In the genomic region with DNA sequence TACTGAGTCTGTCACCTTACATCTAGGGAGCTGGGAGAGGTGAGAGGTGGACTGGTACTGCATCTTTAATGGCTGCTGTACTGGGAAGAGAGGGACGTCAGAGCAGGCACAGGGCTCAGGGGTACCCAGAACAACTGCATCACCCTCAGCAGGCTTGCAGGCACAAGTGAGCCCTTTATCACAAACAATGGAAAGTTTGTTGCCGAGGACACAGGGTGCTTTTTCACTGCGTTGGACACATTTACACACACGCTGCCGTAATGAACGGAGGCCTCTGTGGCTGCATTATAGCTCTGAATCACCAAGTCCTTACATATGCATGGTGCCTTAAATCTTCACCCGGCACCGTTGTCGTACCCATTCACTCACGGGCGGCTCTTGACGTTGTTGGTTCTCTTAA, we compare ENCODE assay signal across 18 mouse cellular contexts.
DNase-seq lines count a peak whose midpoint lies in the region; ATAC-seq lines count a peak whose summit lies in the region.
"Had no signal": no experiment of that assay in that cellular context is flagged by ENCODE, and none has a peak within 500 bp of the region (broad histone marks: within the 10 kb centered on the region; RNA-seq: fewer than 3 reads in every experiment).

No protein-coding gene starts in this region.

- ATAC-seq in forebrain, embryonic 14.5 days = no peak
- ATAC-seq in megakaryocyte, adult 5-6 weeks (ENCODE audit: poor library complexity, severe bottlenecking) = no peak
- ATAC-seq: forebrain, embryonic 15.5 days had no signal

- H3K4me3 ChIP-seq in forebrain, embryonic 14.5 days (ENCODE audit: low read depth, low read length) = no peak overlapping the region
- no peak overlapping the region for H3K4me3 ChIP-seq in forebrain, embryonic 10.5 days
- H3K4me3 ChIP-seq in megakaryocyte, embryonic 14.5 days (replicated peaks) = peak overlapping the region; percentile 40
- H3K4me3 ChIP-seq in limb, embryonic 10.5 days = no peak overlapping the region
- H3K4me3 ChIP-seq: forebrain, embryonic 15.5 days; heart, embryonic 15.5 days; hindbrain, embryonic 13.5 days; lung, embryonic 15.5 days; midbrain, embryonic 10.5 days; myocyte had no signal

- DNase-seq in forebrain, embryonic 14.5 days (ENCODE audit: low spot score) = peak; percentile 22
- no peak for DNase-seq in forebrain, embryonic 10.5 days (ENCODE audit: extremely low spot score, low spot score)
- peak; percentile 38 to 58 for DNase-seq in layer of hippocampus, adult 8-10 months (ENCODE audit: low spot score in 2 of 2)
- DNase-seq in left cerebral cortex, postnatal 36 days (ENCODE audit: low spot score in 2 of 2) = peak; percentile 14 to 19
- DNase-seq in testis, postnatal 14 days (ENCODE audit: low spot score) = no peak
- DNase-seq in limb, embryonic 10.5 days (ENCODE audit: low spot score) = no peak
- DNase-seq: adrenal gland, adult 8-10 months; B cell, adult 2 months; kidney, adult 11 months; kidney, postnatal 4 days had no signal

- H3K27ac ChIP-seq in forebrain, embryonic 14.5 days (ENCODE audit: low read depth, low read length) = no peak overlapping the region
- H3K27ac ChIP-seq in forebrain, embryonic 10.5 days = no peak overlapping the region; the same call in 1 of the 2 replicates
- H3K27ac ChIP-seq in limb, embryonic 10.5 days = no peak overlapping the region
- H3K27ac ChIP-seq: forebrain, embryonic 15.5 days; heart, embryonic 15.5 days; hindbrain, embryonic 13.5 days; lung, embryonic 15.5 days; midbrain, embryonic 10.5 days had no signal

- H3K36me3 ChIP-seq in forebrain, embryonic 14.5 days (ENCODE audit: control insufficient read depth, insufficient read depth, low read length) = no peaks in the 10 kb centered on the region
- H3K36me3 ChIP-seq in forebrain, embryonic 10.5 days (replicated peaks) = no peaks in the 10 kb centered on the region
- no peaks in the 10 kb centered on the region for H3K36me3 ChIP-seq in megakaryocyte, embryonic 14.5 days (replicated peaks; ENCODE audit: low read length)
- H3K36me3 ChIP-seq in limb, embryonic 10.5 days = no peaks in the 10 kb centered on the region
- H3K36me3 ChIP-seq: forebrain, embryonic 15.5 days; heart, embryonic 15.5 days; hindbrain, embryonic 13.5 days; lung, embryonic 15.5 days; midbrain, embryonic 10.5 days had no signal

- H3K4me1 ChIP-seq in forebrain, embryonic 14.5 days (ENCODE audit: control insufficient read depth, insufficient read depth, low read length) = no peaks in the 10 kb centered on the region
- H3K4me1 ChIP-seq in forebrain, embryonic 10.5 days = no peaks in the 10 kb centered on the region
- no peaks in the 10 kb centered on the region for H3K4me1 ChIP-seq in megakaryocyte, embryonic 14.5 days
- no peaks in the 10 kb centered on the region for H3K4me1 ChIP-seq in limb, embryonic 10.5 days
- H3K4me1 ChIP-seq: heart, embryonic 15.5 days; lung, embryonic 15.5 days; midbrain, embryonic 10.5 days had no signal

- no peak overlapping the region for H3K9ac ChIP-seq in forebrain, embryonic 14.5 days (ENCODE audit: low read length)
- H3K9ac ChIP-seq: forebrain, embryonic 15.5 days; heart, embryonic 15.5 days; hindbrain, embryonic 13.5 days; lung, embryonic 15.5 days had no signal

- intact Hi-C loops in left cerebral cortex, postnatal 36 days (cut with DNase I) = no loop called here

- H3K9me3 ChIP-seq in forebrain, embryonic 14.5 days (replicated peaks; ENCODE audit: control insufficient read depth, low read length) = no peaks in the 10 kb centered on the region
- H3K9me3 ChIP-seq in forebrain, embryonic 10.5 days = no peaks in the 10 kb centered on the region
- peaks cover 69% of the 10 kb centered on the region for H3K9me3 ChIP-seq in megakaryocyte, embryonic 14.5 days
- no peaks in the 10 kb centered on the region for H3K9me3 ChIP-seq in limb, embryonic 10.5 days (replicated peaks)
- H3K9me3 ChIP-seq: forebrain, embryonic 15.5 days; heart, embryonic 15.5 days; hindbrain, embryonic 13.5 days; lung, embryonic 15.5 days; midbrain, embryonic 10.5 days had no signal

- no peaks in the 10 kb centered on the region for H3K27me3 ChIP-seq in forebrain, embryonic 14.5 days (replicated peaks; ENCODE audit: control insufficient read depth, insufficient read depth, low read length)
- no peaks in the 10 kb centered on the region for H3K27me3 ChIP-seq in forebrain, embryonic 10.5 days (ENCODE audit: poor library complexity, severe bottlenecking)
- no peaks in the 10 kb centered on the region for H3K27me3 ChIP-seq in megakaryocyte, embryonic 14.5 days (replicated peaks)
- no peaks in the 10 kb centered on the region for H3K27me3 ChIP-seq in limb, embryonic 10.5 days (ENCODE audit: low read depth, poor library complexity, severe bottlenecking)
- H3K27me3 ChIP-seq: forebrain, embryonic 15.5 days; heart, embryonic 15.5 days; hindbrain, embryonic 13.5 days; lung, embryonic 15.5 days had no signal

- no peak overlapping the region for H3K4me2 ChIP-seq in forebrain, embryonic 14.5 days (ENCODE audit: low read length)
- H3K4me2 ChIP-seq: forebrain, embryonic 15.5 days; heart, embryonic 15.5 days; hindbrain, embryonic 13.5 days; lung, embryonic 15.5 days had no signal

- WGBS in forebrain, embryonic 14.5 days = 35% methylated on average over 12 of the region's 12 CpGs
- 83% methylated on average over 12 of the region's 12 CpGs for WGBS in forebrain, embryonic 10.5 days
- WGBS in limb, embryonic 10.5 days = 90% methylated on average over 12 of the region's 12 CpGs

Comparison
In these comparisons a context has a peak if more than half of its experiments do, and no peak if none do; other contexts are left out.
1. DNase-seq: peak in forebrain, embryonic 14.5 days (single experiment), layer of hippocampus, adult 8-10 months (2 of 2) and left cerebral cortex, postnatal 36 days (2 of 2); none in forebrain, embryonic 10.5 days (single experiment), testis, postnatal 14 days (single experiment) and limb, embryonic 10.5 days (single experiment).